Mouse (Mus musculus): ENCODE measurements around the gene Utrn. TPM values are rescaled to one million over a fixed set of nuclear protein-coding genes. Genes with fewer than 3 reads are reported as not detected.

Utrn gene
- total and polyA plus RNA-seq, 3 experiments = 0.31 to 1.1 (median 0.67) TPM

GRCm38 (mm10) chr10:12423994-12424725 is 445.0 kb downstream of the Utrn start:
- TF ChIP-seq SMC3 (IDR thresholded peaks at IDR 0.05; ENCODE audit: low read depth, low read length) = no peak
- no peaks in the 10 kb centered on the region for H3K36me3 ChIP-seq (replicated peaks in 1 of 2; ENCODE audit: control insufficient read depth in 1 of 2, insufficient read depth in 1 of 2, low read length in 1 of 2)
- in situ Hi-C loops (cut with MboI; ENCODE audit: low pct_ligation_motif_present, low pct_unique_long_range_greater_than_20kb, low sequenced_read_pairs) = no loop called here

GRCm38 (mm10) chr10:12414967-12415366 is 454.2 kb downstream of the Utrn start:
- Histone ChIP-seq H3K4me1 (ENCODE audit: control insufficient read depth in 1 of 2, insufficient read depth in 2 of 2) (no peaks in the 10 kb centered on the region), H3K4me2 (ENCODE audit: insufficient read depth, low read depth, poor library complexity, severe bottlenecking) (no peak overlapping the region), H3K9me3 (replicated peaks; ENCODE audit: low read length) (no peaks in the 10 kb centered on the region), H3K27ac (ENCODE audit: insufficient read depth, low read depth) (no peak overlapping the region), H3K79me2 (replicated peaks; ENCODE audit: control insufficient read depth, extremely low read depth, insufficient read depth, poor library complexity, severe bottlenecking) (no peaks in the 10 kb centered on the region), H3K9ac (ENCODE audit: insufficient read depth, low read depth) (no peak overlapping the region), H3K36me3 (replicated peaks in 1 of 2; ENCODE audit: control insufficient read depth in 1 of 2, insufficient read depth in 1 of 2, low read length in 1 of 2) (no peaks in the 10 kb centered on the region), H3K4me3 (replicated peaks in 1 of 3; ENCODE audit: low read depth in 2 of 3, low read length in 2 of 3, poor library complexity in 1 of 3) (no peak overlapping the region), H3K27me3 (replicated peaks) (no peaks in the 10 kb centered on the region)
- in situ Hi-C loops (cut with MboI; ENCODE audit: low pct_ligation_motif_present, low pct_unique_long_range_greater_than_20kb, low sequenced_read_pairs) = no loop called here
- TF ChIP-seq USF2 (conservative IDR thresholded peaks at IDR 0.05; ENCODE audit: low read depth, low read length) (no peak), JUN (IDR thresholded peaks at IDR 0.05; ENCODE audit: insufficient read depth, low read depth, low read length) (no peak), JUND (conservative IDR thresholded peaks at IDR 0.05; ENCODE audit: low read depth, low read length) (no peak), GABPA (IDR thresholded peaks at IDR 0.05; ENCODE audit: insufficient replicate concordance, low read depth, low read length) (no peak), ELF1 (IDR thresholded peaks at IDR 0.05; ENCODE audit: low read depth, low read length) (no peak), IRF4 (IDR thresholded peaks at IDR 0.05; ENCODE audit: low read depth, low read length) (no peak), CHD1 (IDR thresholded peaks at IDR 0.05; ENCODE audit: low read depth, low read length) (no peak), PAX5 (IDR thresholded peaks at IDR 0.05; ENCODE audit: low read length) (no peak), TCF12 (IDR thresholded peaks at IDR 0.05; ENCODE audit: low read depth, low read length) (no peak), TBP (conservative IDR thresholded peaks at IDR 0.05; ENCODE audit: low read depth, low read length) (no peak), MEF2A (IDR thresholded peaks at IDR 0.05; ENCODE audit: borderline replicate concordance, low read depth, low read length) (no peak), POLR2A (IDR thresholded peaks at IDR 0.05; ENCODE audit: low read depth, low read length) (no peak)
- DNase-seq (ENCODE audit: extremely low read depth) = no peak
- dilution Hi-C loops (cut with MboI; ENCODE audit: extremely low pct_ligation_motif_present, extremely low pct_unique_long_range_greater_than_20kb, low sequenced_read_pairs) = no loop called here

More at GRCm38 (mm10) chr10:12423994-12424725, 445.0 kb downstream of the Utrn start:
- Histone ChIP-seq H3K4me3 (replicated peaks in 1 of 3; ENCODE audit: low read depth in 2 of 3, low read length in 2 of 3, poor library complexity in 1 of 3) (no peak overlapping the region), H3K9me3 (replicated peaks; ENCODE audit: low read length) (no peaks in the 10 kb centered on the region), H3K79me2 (replicated peaks; ENCODE audit: control insufficient read depth, extremely low read depth, insufficient read depth, poor library complexity, severe bottlenecking) (no peaks in the 10 kb centered on the region), H3K4me1 (ENCODE audit: control insufficient read depth in 1 of 2, insufficient read depth in 2 of 2) (no peaks in the 10 kb centered on the region), H3K27me3 (replicated peaks) (no peaks in the 10 kb centered on the region), H3K4me2 (ENCODE audit: insufficient read depth, low read depth, poor library complexity, severe bottlenecking) (no peak overlapping the region), H3K9ac (ENCODE audit: insufficient read depth, low read depth) (no peak overlapping the region), H3K27ac (ENCODE audit: insufficient read depth, low read depth) (no peak overlapping the region)
- dilution Hi-C loops (cut with MboI; ENCODE audit: extremely low pct_ligation_motif_present, extremely low pct_unique_long_range_greater_than_20kb, low sequenced_read_pairs) = no loop called here
- no peak for DNase-seq (ENCODE audit: extremely low read depth)
